Mouse (Mus musculus) heart, adult 8-10 months (tissue): ENCODE measurements around the gene Vps53. TPM values are rescaled to one million over a fixed set of nuclear protein-coding genes. Genes with fewer than 3 reads are reported as not detected.

ENCODE experiments used
- DNase-seq: peaks from one replicate; pipeline ENCODE4 v3.0.0; 2022; ENCODE audit warnings: low spot score
- total RNA-seq, 4 experiments: library from RNA; stranded (reverse); gene quantifications; 2 replicates each; pipeline ENCODE4 v1.2.4; 2022

Vps53 gene
- total RNA-seq, 4 experiments from 2014 or later = 27.2 to 29.9 (median 29.5) TPM

- no peak for DNase-seq
Observed at GRCm38 (mm10) chr11:76168976-76169375, 10.5 kb downstream of the Vps53 start.

DNA sequence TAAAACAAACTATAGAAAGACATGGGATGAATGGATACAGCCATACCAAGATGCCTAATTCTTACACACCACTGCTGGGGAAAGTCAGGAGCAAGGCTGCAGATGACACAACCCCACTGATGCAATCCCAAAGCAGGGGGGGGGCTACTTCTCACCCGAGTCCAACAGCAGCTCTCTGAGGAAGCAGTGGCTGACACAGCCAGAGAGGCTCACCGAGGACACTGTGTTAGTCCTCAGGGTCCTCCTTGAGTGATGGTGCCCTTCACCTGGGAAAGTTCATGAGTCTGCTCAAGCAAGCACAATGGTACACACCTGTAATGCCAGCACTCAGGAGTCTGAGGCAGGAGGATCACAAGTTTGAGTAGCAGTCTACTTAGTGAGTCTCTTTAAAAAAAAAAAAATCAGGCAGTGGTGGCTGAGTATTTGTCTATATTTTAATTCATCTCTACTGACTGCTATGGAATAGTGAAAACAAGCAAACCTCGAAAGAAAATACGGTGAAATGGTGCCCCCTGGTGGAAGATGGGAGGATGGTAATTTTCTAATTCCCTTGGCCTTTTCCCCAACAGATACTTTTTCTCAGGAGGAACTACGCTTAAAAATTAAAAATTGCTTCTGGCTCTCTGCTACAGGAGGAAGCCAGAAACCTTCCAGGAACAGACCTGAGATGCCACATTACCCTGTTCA, 12.2 kb downstream of the Vps53 start:
- peak; percentile 79 for DNase-seq

DNA sequence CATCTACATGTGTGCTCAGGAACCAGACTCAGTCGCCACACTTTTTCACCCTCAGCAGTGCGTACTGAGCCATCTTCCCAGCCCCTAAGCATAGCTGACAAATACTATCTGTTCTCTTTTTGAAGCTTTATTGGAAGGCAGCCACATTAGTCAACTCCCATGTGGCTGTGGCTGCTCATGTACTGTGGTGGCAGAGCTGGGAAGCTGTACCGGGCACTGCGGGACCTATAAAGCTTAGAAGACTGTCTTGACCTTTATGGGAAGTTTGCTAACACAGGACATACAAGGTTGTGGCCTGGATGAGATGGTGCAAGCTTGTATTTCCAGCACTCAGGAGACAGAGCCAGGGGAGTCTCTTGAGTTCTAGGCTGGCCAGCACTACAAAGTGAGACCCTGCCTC, 12.8 kb downstream of the Vps53 start:
- DNase-seq = no peak

DNA sequence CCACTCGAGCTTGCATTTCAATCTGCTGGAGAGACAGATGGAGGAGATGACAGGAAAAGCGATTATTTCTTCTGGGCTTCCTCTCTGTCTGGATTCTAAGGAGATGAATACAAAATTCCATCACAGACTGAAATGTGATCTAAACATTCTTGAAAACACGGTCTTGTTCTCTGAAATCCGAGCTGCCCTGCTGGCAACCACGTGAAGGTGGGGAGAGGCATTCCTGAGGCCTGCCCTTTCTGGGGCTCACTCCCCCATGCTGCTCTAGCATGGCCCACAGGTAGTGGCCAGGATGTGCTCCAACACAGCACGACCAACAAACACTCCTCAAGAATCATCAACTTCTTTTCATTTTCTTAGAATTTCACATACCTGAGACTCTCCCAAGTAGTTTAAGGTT, 19.2 kb downstream of the Vps53 start:
- DNase-seq = no peak

DNA sequence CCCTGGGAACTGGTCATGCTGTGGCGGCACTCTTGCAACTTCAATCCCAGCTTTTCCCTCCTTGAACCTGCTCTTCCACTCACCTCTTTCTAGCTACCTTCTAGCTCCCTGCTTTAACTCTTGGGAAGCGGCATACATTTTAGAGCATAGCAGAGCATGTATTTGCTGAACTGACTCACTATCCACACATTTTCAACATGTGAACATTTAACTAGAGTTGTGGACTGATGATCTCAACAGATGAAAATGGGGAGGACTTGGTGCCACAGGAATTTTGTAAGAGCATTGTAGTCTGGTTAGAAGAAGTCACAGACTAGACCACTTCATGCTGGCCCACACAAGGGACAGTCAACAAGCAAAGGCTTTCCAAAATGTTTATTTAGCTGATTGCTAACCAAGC, 21.1 kb downstream of the Vps53 start:
- DNase-seq = no peak

GRCm38 (mm10) chr11:76154861-76155260, 24.6 kb downstream of the Vps53 start:
- no peak for DNase-seq

DNA sequence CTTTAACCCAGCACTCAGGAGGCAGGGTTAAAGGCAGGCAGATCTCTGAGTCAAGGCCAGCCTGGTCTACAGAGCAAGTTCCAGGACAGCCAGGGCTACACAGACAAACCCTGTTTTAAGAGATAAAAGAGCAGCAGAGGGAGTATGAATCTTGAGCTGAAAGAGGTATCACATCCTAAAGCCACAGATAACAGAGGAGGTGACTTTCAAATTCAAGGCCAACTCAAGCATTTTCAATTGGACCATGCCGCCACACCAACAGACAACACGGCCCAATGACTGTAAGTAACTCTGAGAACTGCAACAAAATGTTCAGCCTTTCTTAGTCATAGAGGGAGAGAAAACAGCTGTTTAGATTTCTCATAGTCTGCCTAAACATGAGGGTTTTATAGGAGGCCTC, 25.2 kb downstream of the Vps53 start:
- DNase-seq = no peak

DNA sequence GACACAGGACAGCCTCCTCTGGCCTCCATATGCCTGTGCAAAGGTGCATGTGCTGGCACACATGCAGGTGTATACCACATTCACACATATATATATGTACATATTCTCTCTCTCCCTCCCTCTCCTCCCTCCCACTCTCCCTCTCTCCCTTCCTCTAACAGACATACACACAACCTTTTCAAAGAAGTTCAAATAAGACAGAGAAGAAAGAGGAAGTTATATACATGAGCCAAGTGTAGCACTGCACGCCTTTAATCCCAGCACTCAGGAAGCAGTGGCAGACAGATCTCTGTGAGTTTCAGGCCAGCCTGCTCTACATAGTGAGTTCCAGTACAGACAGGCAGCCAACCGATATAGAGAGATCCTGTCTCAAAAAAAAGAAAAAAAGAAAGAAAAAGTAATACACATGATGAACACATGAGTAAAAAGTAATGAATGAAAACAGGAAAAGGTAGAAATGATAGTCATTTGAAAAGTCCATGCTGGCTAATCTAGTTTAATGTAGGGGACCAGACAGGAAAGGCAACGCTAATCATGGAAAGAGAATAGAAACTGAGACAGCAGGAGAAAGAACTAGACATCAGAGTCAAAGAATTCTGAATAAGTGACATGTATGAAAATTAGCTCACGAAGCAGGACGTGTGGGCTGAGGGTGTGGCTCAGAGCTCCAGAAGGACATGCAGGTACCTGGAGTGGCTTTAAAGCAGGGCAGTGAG, 26.1 kb downstream of the Vps53 start:
- DNase-seq = no peak

- no peak for DNase-seq
Observed at GRCm38 (mm10) chr11:76150980-76151379, 28.5 kb downstream of the Vps53 start.

DNA sequence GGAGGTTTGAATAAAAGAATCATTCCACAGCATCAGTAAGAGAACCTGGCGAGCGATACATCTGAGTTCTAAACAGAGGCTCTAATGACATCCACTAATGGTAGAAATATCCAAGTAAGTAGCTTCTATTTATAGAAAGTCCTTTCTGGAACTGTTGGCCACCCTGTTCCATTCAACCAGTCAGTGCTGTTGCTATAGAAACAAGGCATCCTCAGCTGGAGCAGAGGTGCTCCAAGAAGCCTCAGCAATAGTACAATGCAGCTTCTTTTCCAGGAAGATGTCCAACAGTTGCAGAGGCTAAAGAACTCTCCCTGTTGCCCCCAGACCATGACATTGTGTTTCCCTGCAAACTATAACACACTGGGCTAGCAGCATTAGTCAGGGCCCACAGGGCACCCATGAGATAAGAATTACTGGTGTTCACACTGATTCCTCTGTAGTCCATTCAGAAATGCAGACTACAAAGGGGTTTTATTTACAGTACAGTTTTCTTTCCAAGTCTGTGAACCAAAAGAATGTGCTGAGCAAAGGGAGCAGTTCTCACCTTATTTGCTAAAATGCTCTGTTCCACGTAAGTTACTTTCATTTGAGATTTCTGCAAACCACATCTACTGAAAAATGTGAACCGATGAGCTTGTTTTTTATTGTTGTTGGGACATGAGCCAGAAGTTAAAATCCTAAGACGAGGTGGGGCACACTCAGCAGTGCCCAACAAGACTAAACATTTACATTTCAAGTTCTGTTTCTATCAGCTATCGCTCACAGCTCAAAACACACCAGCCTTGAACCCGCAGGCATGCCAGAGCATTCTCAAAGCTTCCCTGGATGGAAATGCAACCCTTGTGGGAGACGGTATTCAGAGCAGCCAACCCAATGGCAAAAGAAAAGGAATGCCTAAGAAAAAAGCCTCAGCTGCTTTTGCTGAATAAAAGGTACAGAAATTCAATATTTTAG, 31.1 kb downstream of the Vps53 start:
- no peak for DNase-seq

- no peak for DNase-seq
Observed at GRCm38 (mm10) chr11:76146187-76147010, 33.0 kb downstream of the Vps53 start.

GRCm38 (mm10) chr11:76145169-76145568, 34.3 kb downstream of the Vps53 start:
- DNase-seq = no peak

DNA sequence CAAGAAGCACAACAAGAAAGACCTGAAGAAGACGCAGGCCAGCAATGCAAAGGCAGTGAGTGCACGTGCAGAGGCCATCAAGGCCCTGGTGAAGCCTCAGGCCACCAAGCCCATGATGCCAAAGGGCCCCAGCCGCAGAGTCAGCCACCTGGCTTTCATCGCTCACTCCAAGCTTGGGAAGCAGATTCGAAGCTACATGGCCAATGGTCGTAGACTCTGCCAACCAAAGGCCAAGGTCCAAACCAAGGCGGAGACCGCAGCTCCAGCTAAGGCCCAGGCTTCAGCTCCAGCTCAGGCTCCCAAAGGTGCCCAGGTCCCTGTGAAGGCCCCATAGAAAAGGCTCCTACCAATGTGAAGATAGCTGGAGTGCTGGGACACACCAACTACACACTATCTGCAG, 35.1 kb downstream of the Vps53 start:
- no peak for DNase-seq

- DNase-seq = no peak
Observed at GRCm38 (mm10) chr11:76137996-76138395, 41.5 kb downstream of the Vps53 start.

DNA sequence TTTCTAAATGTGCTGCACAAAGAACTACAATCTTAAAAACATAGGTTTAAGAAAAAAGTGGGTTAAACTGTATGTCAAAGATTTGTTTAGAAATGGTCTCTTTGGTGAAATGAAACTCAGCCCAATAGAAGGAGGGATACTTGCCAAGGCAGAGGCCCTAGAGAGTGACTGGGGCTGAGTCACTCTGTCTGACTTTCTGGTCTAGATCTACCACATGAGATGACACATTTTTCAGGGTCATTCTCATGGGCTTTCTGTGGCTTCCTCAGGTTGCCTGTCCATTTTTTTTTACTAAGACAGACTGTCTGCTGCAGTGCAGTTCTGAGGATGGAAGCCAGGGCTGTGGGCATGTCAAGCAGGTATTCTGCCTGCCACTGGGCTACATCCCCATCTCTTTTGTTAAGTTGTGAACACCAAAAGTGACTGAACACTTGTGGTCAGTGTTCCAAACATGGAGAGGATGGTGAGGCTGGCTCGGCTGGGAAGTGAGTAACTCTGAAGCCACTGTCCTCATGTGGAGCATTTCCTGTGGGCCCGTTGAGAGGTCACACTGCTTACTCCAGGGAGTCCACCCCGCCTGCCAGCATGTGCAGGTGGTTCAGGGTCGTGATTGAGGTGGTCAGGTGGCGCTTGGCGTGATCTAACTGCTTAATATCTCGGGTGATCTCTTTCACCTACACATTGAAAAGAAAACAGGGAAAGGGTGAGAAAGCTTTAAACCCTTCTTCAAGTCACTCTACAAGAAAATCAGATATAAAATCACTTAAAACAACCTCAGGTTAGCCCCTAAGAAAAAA, 43.6 kb downstream of the Vps53 start:
- DNase-seq = no peak

- DNase-seq = peak; percentile 86
Observed at GRCm38 (mm10) chr11:76130859-76131258, 48.6 kb downstream of the Vps53 start.

DNA sequence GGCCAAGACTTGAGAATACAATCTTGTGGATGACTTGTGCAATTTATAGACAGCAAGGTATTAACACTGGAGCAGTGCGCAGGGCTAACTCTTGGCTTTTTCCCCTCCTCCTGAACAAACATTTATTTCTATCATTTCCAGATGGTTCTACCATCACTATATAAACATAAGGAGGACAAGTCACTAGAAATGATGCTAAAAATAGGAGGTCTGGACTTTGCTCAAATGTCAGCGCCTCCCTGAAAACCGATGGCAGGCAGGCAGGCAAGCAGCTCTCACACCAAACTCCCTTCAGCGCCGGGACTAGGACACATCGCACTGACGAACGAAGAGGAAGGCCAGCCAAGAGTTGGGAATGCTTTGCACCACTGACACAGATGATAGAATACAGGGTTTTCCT, 54.1 kb downstream of the Vps53 start:
- no peak for DNase-seq

GRCm38 (mm10) chr11:76123517-76123916, 55.9 kb downstream of the Vps53 start:
- no peak for DNase-seq

GRCm38 (mm10) chr11:76122571-76122970, 56.9 kb downstream of the Vps53 start:
- no peak for DNase-seq

DNA sequence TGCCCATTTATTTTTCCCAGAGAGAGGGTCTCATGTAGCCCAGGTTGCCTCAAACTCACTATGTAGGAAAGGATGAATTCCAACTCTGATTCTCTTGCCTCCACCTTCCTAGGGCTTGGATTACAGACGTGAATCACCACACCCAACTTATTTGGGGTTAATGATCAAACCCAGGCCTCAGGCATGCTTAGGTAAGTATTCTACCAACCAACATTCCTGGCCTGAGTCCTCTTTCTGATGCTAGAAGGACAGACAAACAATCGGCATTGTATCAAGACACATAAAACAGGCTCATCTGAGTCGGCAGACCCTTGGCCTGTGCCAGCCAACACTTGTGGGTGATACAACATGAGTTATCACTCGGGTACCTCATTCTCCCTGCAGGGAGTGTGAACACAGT, 58.4 kb downstream of the Vps53 start:
- DNase-seq = no peak
